Mouse (Mus musculus): Measurements from ENCODE around the gene Crocc. TPM values are rescaled to one million over a fixed set of nuclear protein-coding genes. Genes with fewer than 3 reads are reported as not detected.

The Crocc gene
- 6.9 and 7.0 TPM in 2 replicates for polyA plus RNA-seq (2015; fragmentation: Nextera tagmentation; extraction: Ambion mirVana)

- ATAC-seq (ENCODE audit: insufficient number of reproducible peaks, low FRiP score, low TSS enrichment, low read depth): peak; percentile 97
- H3K4me1 ChIP-seq: peaks cover 22% of the 10 kb centered on the region
- no peaks in the 10 kb centered on the region for H3K27me3 ChIP-seq
- H3K9me3 ChIP-seq (replicated peaks): no peaks in the 10 kb centered on the region
- peak within 1 kb of the TSS; percentile 71 for H3K4me3 ChIP-seq (replicated peaks)
- peaks cover 16% of the 10 kb centered on the region for H3K36me3 ChIP-seq
- peak within 1 kb of the TSS; percentile 93 for H3K27ac ChIP-seq (replicated peaks)
- peak within 1 kb of the TSS; percentile 70 for H3K4me2 ChIP-seq (replicated peaks)
- WGBS: under 1% methylated on average over 77 of the region's 77 CpGs
- peak within 1 kb of the TSS; percentile 83 for H3K9ac ChIP-seq
Observed at GRCm38 (mm10) chr4:141060426-141061301, at the start of gene Crocc. TSS of gene Crocc (minus strand) at chr4:141060550.

- H3K4me3 ChIP-seq (replicated peaks): no peak overlapping the region
- H3K9me3 ChIP-seq (replicated peaks): no peaks in the 10 kb centered on the region
- 32% methylated on average over 10 of the region's 10 CpGs for WGBS
- no peak overlapping the region for H3K27ac ChIP-seq (replicated peaks)
- no peaks in the 10 kb centered on the region for H3K4me1 ChIP-seq
- ATAC-seq (ENCODE audit: insufficient number of reproducible peaks, low FRiP score, low TSS enrichment, low read depth): no peak
- no peak overlapping the region for H3K4me2 ChIP-seq (replicated peaks)
- no peak overlapping the region for H3K9ac ChIP-seq
- H3K27me3 ChIP-seq: no peaks in the 10 kb centered on the region
- H3K36me3 ChIP-seq: peaks cover 30% of the 10 kb centered on the region
Observed at GRCm38 (mm10) chr4:141108196-141108732, 47.9 kb upstream of the Crocc start.

GRCm38 (mm10) chr4:141106526-141107183, 46.3 kb upstream of the Crocc start:
- Histone ChIP-seq H3K9me3 (replicated peaks) (no peaks in the 10 kb centered on the region), H3K36me3 (peaks cover 16% of the 10 kb centered on the region), H3K9ac (no peak overlapping the region), H3K4me1 (no peaks in the 10 kb centered on the region), H3K27me3 (no peaks in the 10 kb centered on the region), H3K4me2 (replicated peaks) (no peak overlapping the region), H3K4me3 (replicated peaks) (no peak overlapping the region), H3K27ac (replicated peaks) (no peak overlapping the region)
- 76% methylated on average over 16 of the region's 16 CpGs for WGBS
- ATAC-seq (ENCODE audit: insufficient number of reproducible peaks, low FRiP score, low TSS enrichment, low read depth): no peak

- H3K4me3 ChIP-seq (replicated peaks): no peak overlapping the region
- WGBS: 66% methylated on average over 6 of the region's 6 CpGs
- H3K4me1 ChIP-seq: no peaks in the 10 kb centered on the region
- H3K4me2 ChIP-seq (replicated peaks): no peak overlapping the region
- H3K27me3 ChIP-seq: no peaks in the 10 kb centered on the region
- H3K9me3 ChIP-seq (replicated peaks): no peaks in the 10 kb centered on the region
- no peaks in the 10 kb centered on the region for H3K36me3 ChIP-seq
- no peak for ATAC-seq (ENCODE audit: insufficient number of reproducible peaks, low FRiP score, low TSS enrichment, low read depth)
- H3K9ac ChIP-seq: no peak overlapping the region
- no peak overlapping the region for H3K27ac ChIP-seq (replicated peaks)
Observed at GRCm38 (mm10) chr4:141101855-141102254, 41.5 kb upstream of the Crocc start.

- H3K9me3 ChIP-seq (replicated peaks): no peaks in the 10 kb centered on the region
- H3K4me2 ChIP-seq (replicated peaks): no peak overlapping the region
- no peak for ATAC-seq (ENCODE audit: insufficient number of reproducible peaks, low FRiP score, low TSS enrichment, low read depth)
- no peaks in the 10 kb centered on the region for H3K27me3 ChIP-seq
- 93% methylated on average over 9 of the region's 9 CpGs for WGBS
- H3K9ac ChIP-seq: no peak overlapping the region
- no peaks in the 10 kb centered on the region for H3K36me3 ChIP-seq
- no peak overlapping the region for H3K27ac ChIP-seq (replicated peaks)
- no peaks in the 10 kb centered on the region for H3K4me1 ChIP-seq
- H3K4me3 ChIP-seq (replicated peaks): no peak overlapping the region
Observed at GRCm38 (mm10) chr4:141101291-141101690, 40.9 kb upstream of the Crocc start.

- ATAC-seq (ENCODE audit: insufficient number of reproducible peaks, low FRiP score, low TSS enrichment, low read depth): no peak
- H3K36me3 ChIP-seq: no peaks in the 10 kb centered on the region
- WGBS: 68% methylated on average over 5 of the region's 5 CpGs
- H3K9ac ChIP-seq: no peak overlapping the region
- no peak overlapping the region for H3K4me3 ChIP-seq (replicated peaks)
- H3K27ac ChIP-seq (replicated peaks): no peak overlapping the region
- no peaks in the 10 kb centered on the region for H3K27me3 ChIP-seq
- H3K4me1 ChIP-seq: no peaks in the 10 kb centered on the region
- no peak overlapping the region for H3K4me2 ChIP-seq (replicated peaks)
- H3K9me3 ChIP-seq (replicated peaks): no peaks in the 10 kb centered on the region
Observed at GRCm38 (mm10) chr4:141099956-141100355, 39.6 kb upstream of the Crocc start.

GRCm38 (mm10) chr4:141098935-141099334, 38.6 kb upstream of the Crocc start:
- H3K4me2 ChIP-seq (replicated peaks): no peak overlapping the region
- no peak overlapping the region for H3K4me3 ChIP-seq (replicated peaks)
- no peaks in the 10 kb centered on the region for H3K27me3 ChIP-seq
- no peaks in the 10 kb centered on the region for H3K36me3 ChIP-seq
- WGBS: 74% methylated on average over 4 of the region's 4 CpGs
- H3K9ac ChIP-seq: no peak overlapping the region
- no peaks in the 10 kb centered on the region for H3K9me3 ChIP-seq (replicated peaks)
- ATAC-seq (ENCODE audit: insufficient number of reproducible peaks, low FRiP score, low TSS enrichment, low read depth): no peak
- H3K27ac ChIP-seq (replicated peaks): no peak overlapping the region
- no peaks in the 10 kb centered on the region for H3K4me1 ChIP-seq

- H3K4me1 ChIP-seq: no peaks in the 10 kb centered on the region
- WGBS: 24% methylated on average over 9 of the region's 9 CpGs
- no peak for ATAC-seq (ENCODE audit: insufficient number of reproducible peaks, low FRiP score, low TSS enrichment, low read depth)
- H3K9me3 ChIP-seq (replicated peaks): no peaks in the 10 kb centered on the region
- no peak overlapping the region for H3K9ac ChIP-seq
- H3K4me3 ChIP-seq (replicated peaks): no peak overlapping the region
- no peak overlapping the region for H3K4me2 ChIP-seq (replicated peaks)
- no peaks in the 10 kb centered on the region for H3K27me3 ChIP-seq
- H3K27ac ChIP-seq (replicated peaks): no peak overlapping the region
- no peaks in the 10 kb centered on the region for H3K36me3 ChIP-seq
Observed at GRCm38 (mm10) chr4:141096710-141097109, 36.4 kb upstream of the Crocc start.

GRCm38 (mm10) chr4:141095016-141095415, 34.7 kb upstream of the Crocc start:
- Histone ChIP-seq H3K4me2 (replicated peaks) (no peak overlapping the region), H3K4me1 (no peaks in the 10 kb centered on the region), H3K9ac (no peak overlapping the region), H3K9me3 (replicated peaks) (no peaks in the 10 kb centered on the region), H3K36me3 (no peaks in the 10 kb centered on the region), H3K4me3 (replicated peaks) (no peak overlapping the region), H3K27me3 (no peaks in the 10 kb centered on the region), H3K27ac (replicated peaks) (no peak overlapping the region)
- no peak for ATAC-seq (ENCODE audit: insufficient number of reproducible peaks, low FRiP score, low TSS enrichment, low read depth)
- 81% methylated on average over 10 of the region's 10 CpGs for WGBS

GRCm38 (mm10) chr4:141088714-141089113, 28.4 kb upstream of the Crocc start:
- H3K27ac ChIP-seq (replicated peaks): no peak overlapping the region
- no peak overlapping the region for H3K4me3 ChIP-seq (replicated peaks)
- no peak overlapping the region for H3K4me2 ChIP-seq (replicated peaks)
- H3K4me1 ChIP-seq: no peaks in the 10 kb centered on the region
- H3K9ac ChIP-seq: no peak overlapping the region
- WGBS: 69% methylated on average over 9 of the region's 9 CpGs
- no peaks in the 10 kb centered on the region for H3K27me3 ChIP-seq
- H3K9me3 ChIP-seq (replicated peaks): no peaks in the 10 kb centered on the region
- ATAC-seq (ENCODE audit: insufficient number of reproducible peaks, low FRiP score, low TSS enrichment, low read depth): no peak
- H3K36me3 ChIP-seq: no peaks in the 10 kb centered on the region

GRCm38 (mm10) chr4:141088033-141088432, 27.7 kb upstream of the Crocc start, which contains the start of gene Spata21:
TSS of gene Spata21 (plus strand) at chr4:141088333.
- H3K9ac ChIP-seq: no peak within 1 kb of the TSS
- no peak within 1 kb of the TSS for H3K4me3 ChIP-seq (replicated peaks)
- no peak within 1 kb of the TSS for H3K27ac ChIP-seq (replicated peaks)
- no peaks in the 10 kb centered on the region for H3K36me3 ChIP-seq
- no peaks in the 10 kb centered on the region for H3K9me3 ChIP-seq (replicated peaks)
- no peaks in the 10 kb centered on the region for H3K4me1 ChIP-seq
- H3K27me3 ChIP-seq: no peaks in the 10 kb centered on the region
- no peak within 1 kb of the TSS for H3K4me2 ChIP-seq (replicated peaks)
- WGBS: 67% methylated on average over 6 of the region's 6 CpGs
- ATAC-seq (ENCODE audit: insufficient number of reproducible peaks, low FRiP score, low TSS enrichment, low read depth): no peak

All from embryonic facial prominence, embryonic 15.5 days (tissue).